Mouse (Mus musculus) ovary, postnatal 36 days (tissue): Measurements from ENCODE around the gene Ltc4s.
A peak's percentile ranks its signal among the peaks of the same experiment; 100 is the strongest.

Experiments
- DNase-seq: peaks from one replicate; pipeline ENCODE4 v3.0.0; 2022; ENCODE audit warnings: low spot score, mixed read lengths

Gene Ltc4s

GRCm38 (mm10) chr11:50245269-50245668 lies 6.9 kb upstream of the Ltc4s start:
- DNase-seq, result no peak

GRCm38 (mm10) chr11:50243926-50244325 lies 5.5 kb upstream of the Ltc4s start:
- DNase-seq, result no peak

GRCm38 (mm10) chr11:50240235-50240911 lies 2.0 kb upstream of the Ltc4s start:
- DNase-seq, result no peak

GRCm38 (mm10) chr11:50238821-50239791 lies 690 bp upstream of the Ltc4s start:
- no peak for DNase-seq

- no peak for DNase-seq
Measured at GRCm38 (mm10) chr11:50236937-50237835, 1.2 kb downstream of the Ltc4s start.

- DNase-seq, result peak; percentile 90
Measured at GRCm38 (mm10) chr11:50236540-50236936, 1.9 kb downstream of the Ltc4s start.

GRCm38 (mm10) chr11:50234606-50235005 lies 3.8 kb downstream of the Ltc4s start:
- DNase-seq, result no peak

GRCm38 (mm10) chr11:50233993-50234392 lies 4.4 kb downstream of the Ltc4s start:
- no peak for DNase-seq

GRCm38 (mm10) chr11:50233022-50233421 lies 5.4 kb downstream of the Ltc4s start:
- no peak for DNase-seq

GRCm38 (mm10) chr11:50231411-50231810 lies 7.0 kb downstream of the Ltc4s start:
- peak; percentile 37 for DNase-seq

- peak; percentile 14 for DNase-seq
Measured at GRCm38 (mm10) chr11:50230481-50231304, 7.7 kb downstream of the Ltc4s start.

- DNase-seq, result peak; percentile 73
Measured at GRCm38 (mm10) chr11:50229252-50229910, 9.0 kb downstream of the Ltc4s start.

GRCm38 (mm10) chr11:50228772-50229171 lies 9.6 kb downstream of the Ltc4s start:
- DNase-seq, result peak; percentile 38

GRCm38 (mm10) chr11:50227736-50228135 lies 10.7 kb downstream of the Ltc4s start:
- no peak for DNase-seq

- no peak for DNase-seq
Measured at GRCm38 (mm10) chr11:50227226-50227625, 11.2 kb downstream of the Ltc4s start.

GRCm38 (mm10) chr11:50226406-50226805 lies 12.0 kb downstream of the Ltc4s start:
- DNase-seq, result no peak

GRCm38 (mm10) chr11:50225611-50226378 lies 12.6 kb downstream of the Ltc4s start:
- peak; percentile 53 for DNase-seq

GRCm38 (mm10) chr11:50224671-50225530 lies 13.5 kb downstream of the Ltc4s start:
- DNase-seq, result peak; percentile 92
